Comparison of ENCODE assay signal across 32 mouse cellular contexts in genomic region chr2:103888023-103888422, GRCm38 (mm10).
DNase-seq lines count a peak whose midpoint lies in the region; ATAC-seq and TF ChIP-seq lines count a peak whose summit lies in the region.
"Had no signal": no experiment of that assay in that cellular context is flagged by ENCODE, and none has a peak within 500 bp of the region (broad histone marks: within the 10 kb centered on the region; RNA-seq: fewer than 3 reads in every experiment).

No protein-coding gene starts in this region.

- no peaks in the 10 kb centered on the region for H3K36me3 ChIP-seq in heart, embryonic 10.5 days
- H3K36me3 ChIP-seq in liver, embryonic 14.5 days (replicated peaks; ENCODE audit: control insufficient read depth, insufficient read depth, low read depth) = no peaks in the 10 kb centered on the region
- H3K36me3 ChIP-seq: embryonic facial prominence, embryonic 12.5 days; forebrain, embryonic 12.5 days; hindbrain, embryonic 13.5 days; limb, embryonic 12.5 days; midbrain, embryonic 10.5 days; midbrain, embryonic 15.5 days had no signal

- peaks cover 17% of the 10 kb centered on the region for H3K4me1 ChIP-seq in heart, embryonic 10.5 days
- H3K4me1 ChIP-seq in liver, embryonic 14.5 days (replicated peaks; ENCODE audit: control insufficient read depth in 2 of 2, insufficient read depth in 2 of 2, low read length in 1 of 2) = peaks cover 52 to 58% of the 10 kb centered on the region in 2 experiments

- peak; percentile 81 for TF ChIP-seq EP300 in liver, embryonic 14.5 days (IDR thresholded peaks at IDR 0.05; ENCODE audit: low read depth)

- H3K4me2 ChIP-seq in liver, embryonic 14.5 days (ENCODE audit: low read depth) = peak overlapping the region; percentile 3; the same call in 1 of the 2 replicates
- H3K4me2 ChIP-seq: embryonic facial prominence, embryonic 12.5 days; forebrain, embryonic 12.5 days; heart, embryonic 11.5 days; hindbrain, embryonic 13.5 days; limb, embryonic 12.5 days; midbrain, embryonic 15.5 days had no signal

- 0 out of 2 replicates have a peak overlapping the region, but pooled peaks have one; percentile 17 for H3K27ac ChIP-seq in heart, embryonic 10.5 days
- H3K27ac ChIP-seq in liver, embryonic 14.5 days = peak overlapping the region; percentile 77
- H3K27ac ChIP-seq: embryonic facial prominence, embryonic 12.5 days; forebrain, embryonic 12.5 days; hindbrain, embryonic 13.5 days; left cerebral cortex, adult 2 months; limb, embryonic 12.5 days; macrophage; midbrain, embryonic 10.5 days; midbrain, embryonic 15.5 days had no signal

- H3K9me3 ChIP-seq in heart, embryonic 10.5 days = no peaks in the 10 kb centered on the region
- no peaks in the 10 kb centered on the region for H3K9me3 ChIP-seq in liver, embryonic 14.5 days (ENCODE audit: control insufficient read depth, low read length)
- H3K9me3 ChIP-seq: embryonic facial prominence, embryonic 12.5 days; forebrain, embryonic 12.5 days; hindbrain, embryonic 13.5 days; limb, embryonic 12.5 days; midbrain, embryonic 10.5 days; midbrain, embryonic 15.5 days had no signal

- no peak for TF ChIP-seq CTCF in liver, embryonic 14.5 days (IDR thresholded peaks at IDR 0.05; ENCODE audit: low read depth)

- peaks cover 19% of the 10 kb centered on the region; the same call in 1 of the 2 replicates for H3K27me3 ChIP-seq in heart, embryonic 10.5 days (ENCODE audit: insufficient read depth, poor library complexity, severe bottlenecking)
- H3K27me3 ChIP-seq in liver, embryonic 14.5 days (ENCODE audit: control insufficient read depth, insufficient read depth, low read length) = no peaks in the 10 kb centered on the region
- H3K27me3 ChIP-seq: CH12.LX; embryonic facial prominence, embryonic 12.5 days; forebrain, embryonic 12.5 days; hindbrain, embryonic 13.5 days; limb, embryonic 12.5 days; midbrain, embryonic 15.5 days had no signal

- DNase-seq in heart, embryonic 10.5 days (ENCODE audit: low spot score) = no peak
- DNase-seq in heart, adult 8-10 months (ENCODE audit: low spot score) = no peak
- peak; percentile 70 to 77 (median 75) for DNase-seq in liver, embryonic 14.5 days (ENCODE audit: low read depth in 3 of 3, low spot score in 3 of 3)
- DNase-seq in gastrocnemius, adult 8-10 months (ENCODE audit: low spot score in 2 of 2) = no peak
- DNase-seq in kidney, postnatal 14 days = no peak
- no peak for DNase-seq in embryo, embryonic 10.5 days (ENCODE audit: low spot score)
- DNase-seq: cerebellum, adult 11 months; cerebellum, adult 9-10 months; cerebellum, postnatal 36 days; embryo, embryonic 11 days; gastrocnemius, postnatal 14 days; heart, postnatal 36 days; kidney, adult 8-10 months; kidney, postnatal 10 days; lung, adult 18-20 months; right cerebral cortex, adult 18-20 months; spleen, adult 18-20 months had no signal

- no peak overlapping the region for H3K4me3 ChIP-seq in heart, embryonic 10.5 days
- no peak overlapping the region for H3K4me3 ChIP-seq in liver, embryonic 14.5 days (ENCODE audit: insufficient read depth in 1 of 2, low read depth in 2 of 2, low read length in 2 of 2)
- H3K4me3 ChIP-seq: embryonic facial prominence, embryonic 12.5 days; forebrain, embryonic 12.5 days; hindbrain, embryonic 13.5 days; left cerebral cortex, adult 2 months; limb, embryonic 12.5 days; midbrain, embryonic 10.5 days; midbrain, embryonic 15.5 days had no signal

- peak; percentile 83 for ATAC-seq in erythroid progenitor cell, adult 5-6 weeks (replicated peaks; ENCODE audit: low FRiP score, poor library complexity, severe bottlenecking)
- ATAC-seq in liver, embryonic 14.5 days (ENCODE audit: insufficient read depth) = peak; percentile 90
- peak; percentile 80 for ATAC-seq in megakaryocyte-erythroid progenitor cell, adult 5-6 weeks (replicated peaks; ENCODE audit: low FRiP score, low TSS enrichment, poor library complexity, severe bottlenecking)
- ATAC-seq: intestine, embryonic 16.5 days; lung, postnatal 0 days; midbrain, embryonic 15.5 days; Patski had no signal

- whole genome bisulfite sequencing in heart, embryonic 10.5 days = 82% methylated on average over 7 of the region's 7 CpGs
- WGBS in liver, embryonic 14.5 days (ENCODE audit: insufficient replicate concordance) = 35% methylated on average over 7 of the region's 7 CpGs

- H3K9ac ChIP-seq in liver, embryonic 14.5 days (replicated peaks) = no peak overlapping the region; the same call in 1 of the 2 replicates
- H3K9ac ChIP-seq: embryonic facial prominence, embryonic 12.5 days; forebrain, embryonic 12.5 days; hindbrain, embryonic 13.5 days; limb, embryonic 12.5 days; midbrain, embryonic 15.5 days had no signal

Comparison
In these comparisons a context has a peak if more than half of its experiments do, and no peak if none do; other contexts are left out.
1. DNase-seq: peak in liver, embryonic 14.5 days (3 of 3); none in heart, embryonic 10.5 days (single experiment), heart, adult 8-10 months (single experiment), gastrocnemius, adult 8-10 months (0 of 2), kidney, postnatal 14 days (single experiment) and embryo, embryonic 10.5 days (single experiment).
2. Peak in every context shown above with its lines, with median percentiles within 50 percentile points of each other: ATAC-seq.